Mouse (Mus musculus) bone marrow macrophage, adult 2 months (primary cell): Measurements from ENCODE around the gene Ssh2. TPM values are rescaled to one million over a fixed set of nuclear protein-coding genes. Genes with fewer than 3 reads are reported as not detected.

Experiments used
- H3K27ac ChIP-seq: 2 replicates; pipeline ENCODE4 v1.5.1; 2012; ENCODE audit warnings: low read depth, low read length; ENCODE audit not compliant: insufficient read depth
- H3K4me1 ChIP-seq: 2 replicates; pipeline ENCODE4 v1.6.1; 2012; ENCODE audit warnings: low read length; ENCODE audit not compliant: control insufficient read depth, insufficient read depth
- H3K4me3 ChIP-seq: 2 replicates; pipeline ENCODE4 v1.5.1; 2012; ENCODE audit warnings: mild to moderate bottlenecking, low read length, moderate library complexity; ENCODE audit not compliant: insufficient read depth
- CTCF ChIP-seq: IDR thresholded peaks from 2 replicates; pipeline ENCODE4 v1.5.1; 2012; ENCODE audit warnings: low read depth, mild to moderate bottlenecking, low read length, moderate library complexity
- POLR2A ChIP-seq: IDR thresholded peaks from 2 replicates; pipeline ENCODE4 v1.6.1; 2012; ENCODE audit warnings: mild to moderate bottlenecking, low read depth, low read length, borderline replicate concordance
- polyA plus RNA-seq: library from polyadenylated mRNA; stranded (reverse); fragments of >200 nt; gene quantifications from 2 replicates; pipeline ENCODE4 v1.2.4, GENCODE M21; 2012; ENCODE audit not compliant: missing spikeins, insufficient read depth, insufficient read length

Gene Ssh2
- polyA plus RNA-seq, 1 experiment: 26.8 TPM

DNA sequence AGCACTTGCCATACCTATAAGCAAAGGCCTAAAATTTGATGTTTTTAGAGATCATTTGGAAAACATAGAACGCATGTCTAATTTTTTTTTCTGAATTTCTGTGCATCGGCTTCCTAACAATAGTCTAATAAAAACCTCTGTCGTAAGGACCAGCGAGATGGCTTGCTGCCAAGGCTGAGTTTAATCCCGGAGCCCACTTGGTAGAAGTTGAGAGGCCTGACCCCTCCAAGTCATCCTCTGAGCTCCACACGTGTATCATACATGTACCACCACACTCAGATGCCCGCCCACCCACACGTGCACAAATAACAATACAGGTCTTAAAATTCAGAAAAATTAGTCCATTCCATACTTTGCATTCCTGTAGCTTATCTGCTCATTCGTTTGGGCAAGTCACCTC is 224.0 kb downstream of the Ssh2 start:
- Histone ChIP-seq H3K27ac (no peak overlapping the region), H3K4me1 (peaks cover 37% of the 10 kb centered on the region), H3K4me3 (no peak overlapping the region)
- TF ChIP-seq POLR2A: no peak
- TF ChIP-seq CTCF: no peak

DNA sequence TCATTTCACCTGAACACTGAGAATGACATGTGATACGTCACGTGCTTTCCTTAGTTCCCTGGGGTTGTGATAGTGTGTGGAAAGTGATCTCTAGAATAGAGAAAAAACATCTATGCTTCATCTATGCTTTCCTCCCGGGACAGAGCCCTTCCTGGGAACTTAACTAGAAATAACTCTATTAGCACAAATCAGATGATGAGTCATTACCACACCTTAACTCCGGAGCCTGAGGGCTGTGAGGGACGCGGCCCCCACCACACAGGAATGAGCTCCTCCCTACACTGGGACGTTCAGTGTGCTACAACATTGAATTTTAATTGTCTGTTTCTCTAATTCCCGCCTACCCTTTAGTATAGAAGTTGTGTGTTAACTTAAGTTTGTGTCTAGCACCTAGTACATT is 224.9 kb downstream of the Ssh2 start:
- H3K4me3 ChIP-seq: no peak overlapping the region
- no peak for TF ChIP-seq CTCF
- TF ChIP-seq POLR2A: no peak
- H3K27ac ChIP-seq: 0 out of 2 replicates have a peak overlapping the region, but pooled peaks have one; percentile 16
- peaks cover 45% of the 10 kb centered on the region for H3K4me1 ChIP-seq

DNA sequence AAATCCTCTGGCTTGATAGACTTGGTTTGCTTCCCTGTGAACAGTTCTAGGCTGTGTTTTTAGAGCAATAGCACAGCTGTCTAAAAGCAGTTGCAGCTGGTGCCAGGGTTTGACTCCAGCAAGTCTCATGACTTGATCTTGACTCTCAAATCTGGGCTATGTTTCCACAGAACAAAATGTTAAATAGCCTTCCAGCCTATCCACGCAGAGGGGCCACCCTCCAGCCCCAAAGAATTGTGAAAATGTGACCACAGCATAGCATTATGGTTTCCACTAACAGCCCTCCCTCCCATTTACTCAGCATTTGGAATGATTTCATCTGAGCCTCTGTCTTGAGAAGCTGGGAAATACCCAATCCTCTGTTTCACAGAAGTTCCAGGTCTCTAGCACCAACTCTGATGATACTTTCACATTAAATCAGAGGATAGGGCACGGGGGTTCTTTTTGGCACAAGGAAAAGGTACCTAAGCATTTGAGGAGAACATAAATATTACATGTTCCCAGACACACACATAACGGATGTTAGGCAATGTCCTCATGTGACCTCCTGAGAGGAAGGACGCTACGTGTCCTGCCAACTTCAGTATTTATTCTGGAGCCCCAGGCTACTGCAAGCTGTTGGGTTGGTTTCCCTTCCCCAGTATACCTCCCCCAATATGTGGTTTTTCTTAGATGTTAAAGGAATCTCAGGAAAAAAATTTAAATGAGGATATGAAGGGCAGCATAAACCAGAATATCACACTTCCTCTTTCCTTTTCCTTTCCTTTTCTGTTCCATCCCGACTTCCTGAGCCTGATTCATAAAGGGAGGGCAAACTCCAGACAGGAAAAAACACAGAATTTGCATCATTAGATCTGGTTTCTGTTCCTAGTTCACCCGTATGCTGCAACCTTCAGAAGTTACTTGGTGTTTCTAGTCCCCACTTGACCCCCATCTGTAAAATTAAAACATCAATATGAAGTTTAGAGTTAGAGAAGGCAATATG is 226.4 kb downstream of the Ssh2 start:
- Histone ChIP-seq H3K27ac (peak overlapping the region; percentile 97), H3K4me3 (peak overlapping the region; percentile 38), H3K4me1 (peaks cover 57% of the 10 kb centered on the region)
- TF ChIP-seq POLR2A (no peak), CTCF (no peak)

DNA sequence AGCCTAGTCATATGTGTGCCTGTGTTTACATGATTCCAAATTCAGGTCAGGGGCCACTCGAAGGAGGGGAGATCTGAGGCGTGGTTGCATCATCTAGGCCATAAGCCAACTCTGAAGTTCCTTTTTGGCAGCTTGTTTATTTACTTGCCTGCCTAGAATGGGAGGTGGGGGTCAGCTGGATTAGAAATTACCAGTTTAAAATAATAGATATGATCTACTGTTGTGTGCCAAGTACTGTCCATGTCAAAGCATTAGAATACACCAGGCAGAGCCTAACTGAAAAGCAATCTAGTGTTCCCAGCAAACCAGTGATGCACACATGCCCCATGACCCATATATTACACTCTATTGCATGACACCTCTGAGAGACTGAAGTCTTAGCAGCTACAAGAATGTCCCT is 228.9 kb downstream of the Ssh2 start:
- H3K27ac ChIP-seq: no peak overlapping the region
- TF ChIP-seq CTCF (no peak), POLR2A (no peak)
- H3K4me1 ChIP-seq: peaks cover 58% of the 10 kb centered on the region
- H3K4me3 ChIP-seq: no peak overlapping the region

DNA sequence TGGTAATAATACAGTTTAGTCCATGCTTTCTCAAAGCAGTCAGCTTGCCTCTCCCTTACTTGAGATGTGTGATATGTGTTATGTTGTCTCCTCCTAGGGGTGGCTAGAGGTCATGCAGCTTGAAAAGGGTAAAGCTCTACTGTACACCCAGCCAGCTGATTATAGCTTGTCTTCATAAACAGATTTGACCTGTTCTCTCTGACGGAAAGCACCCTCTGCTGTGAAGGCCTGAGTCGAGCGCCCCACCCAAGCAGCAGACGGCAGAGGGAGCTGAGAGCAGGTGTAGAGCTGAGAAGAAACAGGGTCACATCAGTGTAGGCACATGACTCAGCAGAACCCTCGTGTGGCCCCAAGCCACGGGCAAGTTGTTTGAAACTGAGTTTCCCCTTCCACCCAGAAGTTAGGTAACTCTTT is 230.5 kb downstream of the Ssh2 start:
- peak overlapping the region; percentile 54 for H3K27ac ChIP-seq
- no peak overlapping the region for H3K4me3 ChIP-seq
- peaks cover 45% of the 10 kb centered on the region for H3K4me1 ChIP-seq
- TF ChIP-seq POLR2A: no peak
- TF ChIP-seq CTCF: peak; percentile 25; the same call in 1 of the 2 replicates

DNA sequence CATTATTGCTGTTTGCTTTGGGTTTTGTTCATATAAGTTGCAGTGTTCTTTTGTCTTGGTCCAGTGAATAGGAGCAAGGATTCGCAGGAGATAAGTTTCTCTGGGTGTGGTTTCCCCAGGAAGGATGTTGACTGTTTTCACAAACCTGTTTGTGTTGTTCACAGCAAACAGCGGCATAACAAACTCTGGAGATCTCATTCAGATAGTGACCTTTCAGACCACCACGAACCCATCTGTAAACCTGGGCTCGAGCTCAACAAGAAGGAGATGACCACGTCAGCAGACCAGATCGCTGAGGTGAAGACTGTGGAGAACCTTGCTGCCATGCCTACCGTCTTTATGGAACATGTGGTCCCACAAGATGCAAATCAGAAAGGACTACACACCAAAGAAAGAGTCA is 233.1 kb downstream of the Ssh2 start:
- TF ChIP-seq POLR2A (no peak), CTCF (no peak)
- peaks cover 28% of the 10 kb centered on the region for H3K4me1 ChIP-seq
- no peak overlapping the region for H3K27ac ChIP-seq
- H3K4me3 ChIP-seq: no peak overlapping the region

DNA sequence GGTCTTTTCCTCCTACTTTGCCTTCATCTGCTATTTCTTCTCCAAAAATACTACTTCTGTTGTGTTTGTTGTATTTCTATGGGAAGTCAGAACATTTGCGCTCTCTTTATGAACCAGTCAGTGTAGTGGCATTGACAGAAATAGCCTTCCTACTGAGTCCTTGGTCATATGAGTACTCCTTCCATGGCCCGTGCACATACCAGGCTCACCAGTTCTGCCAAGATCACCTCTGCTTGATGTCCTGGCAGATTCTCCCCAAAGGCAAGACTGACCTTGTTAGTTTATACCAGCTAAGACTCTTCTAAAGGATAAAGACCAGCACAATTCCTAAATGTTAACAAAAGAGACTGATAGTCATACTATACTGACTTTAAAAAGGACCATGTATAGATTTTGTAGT is 235.6 kb downstream of the Ssh2 start:
- TF ChIP-seq POLR2A: no peak
- TF ChIP-seq CTCF: no peak

DNA sequence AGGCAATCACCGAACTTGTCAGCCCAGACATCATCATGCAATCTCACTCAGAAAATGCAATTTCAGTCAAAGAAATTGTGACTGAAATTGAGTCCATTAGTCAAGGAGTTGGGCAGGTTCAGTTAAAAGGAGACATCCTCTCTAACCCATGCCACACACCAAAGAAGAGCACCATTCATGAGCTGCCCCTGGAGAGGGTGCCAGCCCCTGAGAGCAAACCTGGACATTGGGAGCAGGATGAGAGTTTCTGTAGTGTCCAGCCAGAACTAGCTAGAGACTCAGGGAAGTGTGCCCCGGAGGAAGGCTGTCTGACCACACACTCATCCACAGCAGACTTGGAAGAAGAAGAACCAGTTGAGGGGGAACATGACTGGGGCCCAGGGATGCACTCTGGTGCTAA is 237.3 kb downstream of the Ssh2 start:
- Histone ChIP-seq H3K4me1 (no peaks in the 10 kb centered on the region), H3K4me3 (no peak overlapping the region)
- TF ChIP-seq CTCF (no peak), POLR2A (no peak)

More for the DNA sequence above, 235.6 kb downstream of the Ssh2 start:
- Histone ChIP-seq H3K27ac (no peak overlapping the region), H3K4me3 (no peak overlapping the region), H3K4me1 (peaks cover 8% of the 10 kb centered on the region)

DNA sequence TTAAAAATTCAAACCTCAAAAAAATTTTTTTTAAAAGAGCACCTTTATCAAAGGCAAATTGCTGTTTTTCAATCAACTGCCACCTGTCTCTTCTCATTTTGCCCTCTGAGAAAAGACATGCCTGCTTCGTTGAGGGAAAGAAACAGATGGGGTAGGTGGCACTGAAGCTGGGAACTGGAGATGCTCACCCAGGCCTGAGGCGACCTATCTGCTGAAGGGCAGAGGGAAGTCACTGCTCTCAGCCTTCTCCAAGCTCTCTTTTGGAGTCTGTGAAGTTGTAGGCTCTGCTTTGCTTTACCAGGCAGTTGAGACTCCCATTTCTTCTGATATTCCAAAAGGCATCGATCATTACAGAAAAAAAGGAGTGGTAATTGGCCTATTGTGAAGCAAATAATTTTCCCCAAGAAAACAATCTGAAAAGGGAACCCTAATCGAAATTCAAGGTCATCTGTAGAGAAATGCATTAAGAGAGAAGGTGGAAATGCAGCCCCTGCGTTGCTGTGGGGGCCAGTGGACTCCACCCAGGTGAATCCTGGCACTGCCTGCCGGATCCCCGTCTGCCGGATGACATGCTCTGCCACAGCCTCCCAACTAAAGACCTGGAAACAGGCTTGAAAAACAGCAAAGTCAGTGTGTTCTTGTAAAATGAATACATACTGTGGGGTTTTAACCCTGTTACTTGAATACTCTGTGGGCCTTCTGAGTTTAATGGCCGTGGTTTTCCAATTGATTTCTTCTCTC is 239.9 kb downstream of the Ssh2 start:
- TF ChIP-seq CTCF (no peak), POLR2A (no peak)
- no peaks in the 10 kb centered on the region for H3K4me1 ChIP-seq
- no peak overlapping the region for H3K4me3 ChIP-seq
- no peak overlapping the region for H3K27ac ChIP-seq

More for the DNA sequence above, 237.3 kb downstream of the Ssh2 start:
- H3K27ac ChIP-seq: no peak overlapping the region

DNA sequence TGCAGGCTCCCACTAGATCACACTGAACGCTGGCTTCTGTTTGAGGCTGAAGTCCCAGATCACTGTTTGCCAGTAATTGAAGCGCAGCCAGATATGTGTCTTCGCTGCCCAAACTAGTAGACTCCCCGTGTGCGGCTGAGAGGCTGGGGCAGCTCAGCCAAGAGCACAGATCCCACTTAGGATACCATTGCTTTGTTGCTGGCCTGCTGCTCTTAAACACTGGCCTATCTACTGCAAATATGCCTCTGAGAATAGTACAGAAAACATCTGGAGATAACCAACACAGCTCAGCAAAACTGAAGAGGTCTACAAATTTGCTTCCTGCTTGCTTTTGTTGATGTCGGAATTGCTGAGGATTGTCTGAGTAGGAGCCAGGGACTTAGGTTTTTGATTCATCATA is 240.8 kb downstream of the Ssh2 start:
- Histone ChIP-seq H3K4me1 (no peaks in the 10 kb centered on the region), H3K27ac (no peak overlapping the region), H3K4me3 (no peak overlapping the region)
- TF ChIP-seq POLR2A: no peak
- TF ChIP-seq CTCF: no peak
